Mouse (Mus musculus) spleen, embryonic (tissue): ENCODE results near the gene Kcnj13.

Source experiments
- CTCF ChIA-PET: fragments of 350-600 bp; sonication (Branson Sonifier 250); formaldehyde crosslinking; loops from one replicate; lab custom pipeline; 2022; lab: Charles Lee

Gene Kcnj13

DNA sequence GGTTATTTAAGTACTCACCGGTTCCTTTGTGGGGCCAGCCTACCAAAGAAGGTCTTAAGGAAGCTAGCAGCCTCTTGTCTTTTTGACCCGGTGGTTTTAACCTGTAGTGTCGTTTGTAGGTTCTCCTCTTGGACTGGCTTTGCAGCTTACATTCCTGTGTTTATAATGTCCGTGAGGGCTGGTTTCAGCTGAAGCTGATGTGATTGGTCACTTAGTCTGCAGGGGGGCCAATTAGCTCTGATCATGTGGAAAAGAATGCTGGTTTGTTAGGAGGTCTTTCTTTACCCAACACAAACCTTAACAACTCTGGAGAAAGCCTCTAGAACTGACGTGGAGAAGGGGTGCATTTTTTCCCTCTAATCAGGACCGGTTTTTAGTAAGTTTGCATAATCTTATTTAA, at the start of gene Kcnj13:
Gene Kcnj13 (minus strand): TSS at position 136 of the 400 bp plus-strand sequence.
- CTCF ChIA-PET: no interaction called here

DNA sequence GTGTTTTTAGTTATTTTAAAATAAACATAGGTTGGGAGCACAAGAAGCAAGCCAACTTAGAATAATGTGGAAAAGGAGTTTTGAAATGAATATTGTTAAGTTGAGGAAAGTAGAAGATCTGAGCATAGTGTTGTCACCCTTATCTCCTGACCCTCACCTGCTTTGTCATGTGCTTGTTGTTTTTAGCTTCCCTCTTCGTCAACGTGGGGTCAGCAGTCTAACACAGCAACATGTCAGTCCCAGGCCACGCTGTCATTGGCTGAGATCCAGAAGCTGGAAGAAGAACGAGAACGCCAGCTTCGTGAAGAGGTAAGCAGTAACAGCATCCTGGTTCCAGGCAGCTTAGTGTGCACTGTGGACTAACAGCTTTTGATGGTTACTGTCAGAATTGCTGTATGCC, 42.1 kb upstream of the Kcnj13 start:
- CTCF ChIA-PET: no interaction called here

DNA sequence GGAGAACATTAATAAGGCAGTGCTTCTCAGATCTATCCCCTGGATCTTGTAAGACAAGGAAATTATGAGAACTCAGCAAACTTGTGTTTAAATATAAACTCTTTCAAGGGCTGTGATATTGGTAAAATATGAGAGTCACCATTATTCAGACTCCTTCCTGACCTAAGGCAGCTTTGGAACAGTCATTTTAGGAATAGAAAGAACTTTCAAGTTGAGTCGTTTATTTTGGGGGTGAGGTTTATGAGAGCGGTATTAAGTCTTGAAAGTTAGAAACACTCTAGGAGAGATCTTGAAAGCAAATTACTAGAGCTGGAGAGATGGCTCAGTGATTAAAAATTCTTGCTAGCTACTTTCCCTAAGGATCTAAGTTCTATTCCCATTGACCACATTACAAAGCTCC, 40.6 kb upstream of the Kcnj13 start:
- CTCF ChIA-PET: no interaction called here

DNA sequence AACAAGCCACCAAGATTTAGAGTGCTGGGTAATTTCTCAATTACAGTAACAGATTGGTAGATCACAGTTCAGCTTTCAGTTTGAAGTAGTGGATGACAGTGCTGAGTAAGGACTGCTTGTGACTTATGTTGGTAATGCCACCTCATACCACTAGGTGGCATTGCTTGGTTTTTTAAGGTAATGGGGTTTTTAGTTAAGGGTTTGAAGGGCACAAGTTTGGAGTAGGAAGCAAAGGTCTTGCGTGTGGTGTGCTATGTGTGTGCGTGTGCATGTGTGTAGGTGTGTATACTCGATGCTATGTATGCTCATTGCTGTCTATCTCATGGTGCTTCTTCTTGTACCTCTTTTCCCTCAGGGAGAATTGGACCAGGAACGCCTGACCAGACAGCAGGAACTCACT, 24.2 kb upstream of the Kcnj13 start:
- CTCF ChIA-PET: interaction anchor here (0.7 kb wide), 1 partner anchor 33 kb away, joined by 3 read pairs; no protein-coding TSS in a partner anchor

DNA sequence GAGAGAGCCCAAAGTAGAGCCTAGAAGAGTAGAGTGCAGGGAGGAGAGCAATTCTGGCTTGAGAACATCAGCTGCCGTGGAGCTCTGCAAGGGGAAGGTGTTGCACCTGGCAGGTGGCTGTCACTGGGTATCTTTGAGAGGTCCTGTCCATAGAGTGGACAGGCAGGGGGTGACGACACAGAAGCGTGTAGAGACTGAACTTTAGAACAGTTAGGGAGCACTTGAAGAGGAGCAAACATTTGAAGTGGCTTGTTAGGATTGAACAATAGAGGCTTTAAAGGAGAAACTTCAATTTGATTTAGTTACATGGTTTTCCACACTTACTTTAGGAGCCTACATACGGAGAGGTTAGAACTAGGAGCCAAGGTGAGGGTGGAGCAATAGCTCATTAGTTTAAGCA, 14.9 kb upstream of the Kcnj13 start:
- CTCF ChIA-PET: no interaction called here

DNA sequence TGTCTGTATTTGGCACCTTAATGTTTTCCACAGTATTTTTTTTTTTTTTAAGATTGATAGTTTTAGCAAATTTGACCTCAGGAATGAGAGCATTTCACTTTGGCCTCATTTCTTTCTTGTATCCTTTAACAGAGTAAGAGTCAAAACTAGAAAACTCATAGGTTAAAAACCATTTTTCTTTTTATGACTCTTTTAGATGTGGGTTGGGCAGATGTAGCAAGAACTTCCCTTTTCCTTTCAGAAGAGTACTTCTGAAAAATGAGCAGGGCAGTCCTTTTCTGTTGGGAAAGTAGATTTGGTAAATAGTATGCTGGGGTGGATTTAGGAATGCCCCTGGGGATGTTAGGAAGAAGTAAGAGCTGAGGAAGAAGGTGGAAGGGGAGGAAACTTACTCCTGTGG, 11.5 kb upstream of the Kcnj13 start:
- CTCF ChIA-PET: interaction anchor here (0.5 to 0.6 kb wide), 3 partner anchors 46 to 182 kb away, joined by 3 to 4 read pairs (median 3); no protein-coding TSS in a partner anchor

DNA sequence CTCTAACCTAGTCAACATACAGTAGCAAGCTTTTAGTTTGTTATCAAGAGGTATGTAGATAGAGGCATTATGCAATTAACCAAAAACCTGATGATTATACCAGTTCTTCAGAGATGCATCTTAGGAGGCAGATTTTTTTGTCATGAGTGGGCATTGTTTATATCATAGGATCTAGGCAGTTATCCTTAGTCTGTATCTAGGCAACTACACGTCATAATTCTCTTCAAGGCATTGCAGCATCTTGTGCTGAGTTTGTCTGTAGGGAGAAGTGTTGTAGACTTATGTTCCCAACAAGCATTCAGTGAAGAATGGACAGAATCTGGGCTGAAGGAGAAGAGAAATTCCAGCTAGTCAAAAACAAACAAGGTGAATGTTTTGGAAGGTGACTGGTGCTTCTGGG, 10.2 kb upstream of the Kcnj13 start:
- CTCF ChIA-PET: no interaction called here

GRCm38 (mm10) chr1:87396923-87397586, 2.5 kb upstream of the Kcnj13 start:
- CTCF ChIA-PET: no interaction called here

DNA sequence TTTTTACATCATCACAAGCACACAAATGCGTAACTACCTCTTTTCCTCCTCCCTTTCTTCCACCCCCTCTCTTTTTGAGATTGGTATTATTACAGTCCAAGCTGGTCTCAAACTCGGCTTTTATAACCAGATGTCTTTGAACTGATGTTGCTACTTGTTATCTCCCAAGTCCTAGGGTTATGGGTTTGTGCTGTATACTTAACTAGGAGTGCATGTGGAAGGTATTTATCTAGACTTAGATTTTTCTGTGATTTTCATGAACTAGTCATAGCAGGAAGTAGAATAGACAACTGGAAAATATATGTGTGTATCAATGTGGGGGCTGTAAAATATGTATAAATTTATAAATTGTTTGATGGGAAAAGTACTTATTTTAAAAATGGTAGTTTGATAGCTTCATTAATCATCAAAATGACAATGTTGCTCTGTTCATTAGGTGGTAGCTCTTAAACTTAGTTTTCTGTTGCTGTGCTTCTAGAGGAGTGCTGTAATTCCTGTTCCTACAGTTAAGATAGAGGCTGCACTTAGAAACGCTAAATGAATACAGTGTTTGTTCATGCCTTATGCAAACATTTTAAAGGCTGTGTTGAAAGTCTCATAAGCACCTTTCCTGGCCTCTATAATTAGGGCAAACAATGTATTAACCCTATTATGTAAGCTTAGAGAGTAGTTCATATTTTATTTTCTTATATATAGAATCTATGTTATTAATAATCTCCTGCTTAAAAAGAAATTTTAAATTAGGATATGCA, 909 bp downstream of the Kcnj13 start:
- CTCF ChIA-PET: no interaction called here

GRCm38 (mm10) chr1:87386436-87387092, 8.0 kb downstream of the Kcnj13 start:
- CTCF ChIA-PET: interaction anchor here (1.3 kb wide), 1 partner anchor 32 kb away, joined by 3 read pairs; no protein-coding TSS in a partner anchor

- CTCF ChIA-PET: no interaction called here
These were observed 13.4 kb downstream of the Kcnj13 start for GRCm38 (mm10) chr1:87381152-87381551.

GRCm38 (mm10) chr1:87379919-87380318, 14.6 kb downstream of the Kcnj13 start:
- CTCF ChIA-PET: no interaction called here

- CTCF ChIA-PET: no interaction called here
These were observed 16.4 kb downstream of the Kcnj13 start for GRCm38 (mm10) chr1:87378024-87378560.

GRCm38 (mm10) chr1:87360276-87360675, 34.3 kb downstream of the Kcnj13 start:
- CTCF ChIA-PET: no interaction called here

DNA sequence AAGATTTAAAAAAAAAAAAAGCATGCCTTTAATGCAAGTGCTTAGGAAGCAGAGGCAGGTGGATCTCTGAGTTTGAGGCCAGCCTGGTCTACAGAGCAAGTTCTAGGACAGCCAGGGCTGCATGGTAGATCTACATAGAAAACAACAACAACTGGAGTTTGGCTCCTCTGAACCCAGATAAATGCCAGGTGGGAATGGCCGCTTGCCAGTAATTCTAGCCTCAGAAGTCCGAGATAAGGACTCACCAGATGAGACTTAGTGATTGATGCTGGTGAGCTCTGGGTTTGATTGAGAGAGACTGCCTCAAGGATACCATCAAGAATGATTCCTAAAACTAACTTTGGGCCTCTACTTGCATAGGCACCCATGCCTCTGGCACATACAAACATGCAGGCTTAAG, 44.0 kb downstream of the Kcnj13 start:
- CTCF ChIA-PET: no interaction called here
